Mouse (Mus musculus) lung, postnatal 0 days (tissue): ENCODE results near the gene Hspa12b. TPM values are rescaled to one million over a fixed set of nuclear protein-coding genes. Genes with fewer than 3 reads are reported as not detected.
A peak's percentile ranks its signal among the peaks of the same experiment; 100 is the strongest.

Experiments used
- ATAC-seq: fragments of 200-750 bp; cut with Nextera tagmentation; 2 replicates; pipeline ENCODE4 v1.8.0; 2017; ENCODE audit warnings: moderate library complexity
- DNase-seq: peaks from one replicate; pipeline ENCODE4 v3.0.0-alpha.2; 2016; ENCODE audit warnings: low spot score
- H3K27ac ChIP-seq: fragments of 300-500 bp; sonication (generic); 2 replicates; pipeline ENCODE4 v1.5.1; 2014; ENCODE audit warnings: antibody characterized with exemption, mild to moderate bottlenecking, low read length, mixed read lengths
- H3K27me3 ChIP-seq: fragments of 300-500 bp; sonication (generic); replicated peaks from 2 replicates; pipeline ENCODE4 v1.6.1; 2014; ENCODE audit warnings: low read length, mixed read lengths; ENCODE audit not compliant: insufficient read depth
- H3K36me3 ChIP-seq: fragments of 300-500 bp; sonication (generic); 2 replicates; pipeline ENCODE4 v1.6.1; 2014; ENCODE audit warnings: low read length, mixed read lengths; ENCODE audit not compliant: insufficient read depth
- H3K4me1 ChIP-seq: fragments of 300-500 bp; sonication (generic); 2 replicates; pipeline ENCODE4 v1.6.1; 2014; ENCODE audit warnings: antibody characterized with exemption, low read depth, low read length, mixed read lengths; ENCODE audit not compliant: insufficient read depth
- H3K4me2 ChIP-seq: fragments of 300-500 bp; sonication (generic); replicated peaks from 2 replicates; pipeline ENCODE4 v1.6.1; 2014; ENCODE audit warnings: low read depth, mild to moderate bottlenecking, low read length, moderate library complexity, mixed read lengths
- H3K4me3 ChIP-seq: fragments of 300-500 bp; sonication (generic); 2 replicates; pipeline ENCODE4 v1.5.1; 2014; ENCODE audit warnings: low read depth, low read length
- H3K9ac ChIP-seq: fragments of 300-500 bp; sonication (generic); replicated peaks from 2 replicates; pipeline ENCODE4 v1.6.1; 2014; ENCODE audit warnings: low read depth, mild to moderate bottlenecking
- H3K9me3 ChIP-seq: fragments of 300-500 bp; sonication (generic); 2 replicates; pipeline ENCODE4 v1.6.1; 2016; ENCODE audit warnings: low read length, mixed read lengths
- CTCF ChIP-seq: IDR thresholded peaks from 2 replicates; pipeline ENCODE4 v1.5.1; 2016; ENCODE audit warnings: antibody characterized with exemption, mild to moderate bottlenecking
- EP300 ChIP-seq: IDR thresholded peaks from 2 replicates; pipeline ENCODE4 v1.6.1; 2016; ENCODE audit warnings: antibody characterized with exemption, mild to moderate bottlenecking, control low read depth
- WGBS: fragments of 180-500 bp; shearing (Covaris S2); extraction: QIAGEN DNeasy Blood & Tissue Kit; methylation state at CpG from one replicate; pipeline ENCODE4 v1.1.7; 2014; 5-methylcytosine and 5-hydroxymethylcytosine counted together
- polyA plus RNA-seq: library from polyadenylated mRNA; unstranded; fragments of >200 nt; fragmentation: Nextera tagmentation; extraction: Ambion mirVana; gene quantifications from 2 replicates; pipeline ENCODE4 v1.2.1, GENCODE M21; 2015

Hspa12b gene
- polyA plus RNA-seq, 1 experiment from 2014 or later: 17.9 TPM

DNA sequence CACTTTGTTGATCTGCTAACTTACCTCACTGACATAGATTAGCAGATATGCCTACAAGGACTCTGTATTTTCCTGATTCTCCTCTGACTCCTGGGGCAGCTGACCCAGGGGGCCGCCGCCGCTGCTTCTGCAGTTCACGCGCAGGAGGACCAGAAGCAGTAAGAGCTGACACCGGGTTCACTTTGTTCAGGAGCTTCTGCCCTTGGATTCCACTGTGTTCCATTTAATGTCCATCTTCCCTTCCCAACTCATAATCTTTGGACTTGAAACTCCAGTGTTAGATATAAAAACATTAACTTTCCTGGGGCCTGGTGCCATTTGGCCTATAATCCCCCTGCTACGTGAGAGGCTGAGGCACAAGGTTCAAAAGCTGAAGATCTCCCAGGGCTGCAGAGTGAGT is 36.8 kb downstream of the Hspa12b start:
- no peak for TF ChIP-seq EP300
- no peak for TF ChIP-seq CTCF
- Histone ChIP-seq H3K4me2 (no peak overlapping the region), H3K9me3 (no peaks in the 10 kb centered on the region), H3K9ac (no peak overlapping the region), H3K4me1 (no peaks in the 10 kb centered on the region), H3K27me3 (no peaks in the 10 kb centered on the region), H3K4me3 (no peak overlapping the region), H3K27ac (no peak overlapping the region), H3K36me3 (no peaks in the 10 kb centered on the region)
- DNase-seq (no peak), ATAC-seq (no peak)
- WGBS: 68% methylated on average over 7 of the region's 7 CpGs

DNA sequence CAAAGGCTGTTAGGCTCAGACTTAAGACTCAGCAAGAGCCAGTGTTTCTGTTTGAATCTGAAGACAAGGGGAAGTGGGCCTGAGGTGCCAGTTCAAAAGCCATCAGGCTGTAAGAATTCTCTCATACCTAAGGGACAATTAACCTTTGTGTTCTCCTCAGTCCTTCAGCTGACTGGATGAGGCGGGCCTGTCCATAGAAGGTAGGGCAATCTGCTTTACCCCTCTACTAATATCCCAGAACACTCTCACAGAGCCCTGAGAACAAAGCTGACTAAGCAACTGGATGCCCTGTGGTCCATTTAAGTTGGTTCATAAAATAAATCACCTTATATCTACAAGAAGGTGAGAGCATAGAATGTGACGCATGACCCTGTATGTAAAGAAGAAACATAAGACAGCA is 39.1 kb downstream of the Hspa12b start:
- H3K27me3 ChIP-seq: no peaks in the 10 kb centered on the region
- no peak overlapping the region for H3K9ac ChIP-seq
- 0 out of 2 replicates have a peak, but pooled peaks cover 3% of the 10 kb centered on the region for H3K36me3 ChIP-seq
- no peak overlapping the region for H3K4me3 ChIP-seq
- WGBS: 83% methylated on average over 2 of the region's 2 CpGs
- TF ChIP-seq EP300 (no peak), CTCF (no peak)
- ATAC-seq (no peak), DNase-seq (no peak)
- no peak overlapping the region for H3K4me2 ChIP-seq
- no peaks in the 10 kb centered on the region for H3K9me3 ChIP-seq
- H3K4me1 ChIP-seq: no peaks in the 10 kb centered on the region
- H3K27ac ChIP-seq: no peak overlapping the region

DNA sequence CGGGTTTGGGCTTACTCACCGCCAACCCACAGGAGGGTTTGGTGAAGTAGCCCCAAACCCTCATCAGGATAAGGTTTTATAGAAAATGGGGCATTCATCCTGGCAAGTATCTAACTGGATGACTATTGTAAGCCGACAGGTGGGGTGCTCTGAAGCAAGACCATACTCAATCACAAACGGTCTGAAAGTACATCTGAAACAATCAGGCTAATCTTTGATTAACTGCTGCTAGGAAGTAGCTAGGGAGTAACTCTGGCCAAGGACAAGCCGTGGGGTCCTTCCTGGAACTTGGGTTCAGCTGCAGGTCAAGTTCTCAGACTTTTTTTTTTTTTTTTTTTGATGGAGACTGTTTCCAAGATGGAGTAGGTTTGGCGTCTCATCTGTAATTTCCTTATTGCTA is 40.9 kb downstream of the Hspa12b start:
- Histone ChIP-seq H3K27ac (no peak overlapping the region), H3K4me1 (no peaks in the 10 kb centered on the region), H3K4me2 (no peak overlapping the region), H3K27me3 (0 out of 2 replicates have a peak, but pooled peaks cover 5% of the 10 kb centered on the region), H3K4me3 (no peak overlapping the region), H3K36me3 (0 out of 2 replicates have a peak, but pooled peaks cover 3% of the 10 kb centered on the region), H3K9ac (no peak overlapping the region), H3K9me3 (no peaks in the 10 kb centered on the region)
- no peak for ATAC-seq
- 64% methylated on average over 6 of the region's 6 CpGs for WGBS
- no peak for DNase-seq
- TF ChIP-seq EP300: no peak
- TF ChIP-seq CTCF: no peak

DNA sequence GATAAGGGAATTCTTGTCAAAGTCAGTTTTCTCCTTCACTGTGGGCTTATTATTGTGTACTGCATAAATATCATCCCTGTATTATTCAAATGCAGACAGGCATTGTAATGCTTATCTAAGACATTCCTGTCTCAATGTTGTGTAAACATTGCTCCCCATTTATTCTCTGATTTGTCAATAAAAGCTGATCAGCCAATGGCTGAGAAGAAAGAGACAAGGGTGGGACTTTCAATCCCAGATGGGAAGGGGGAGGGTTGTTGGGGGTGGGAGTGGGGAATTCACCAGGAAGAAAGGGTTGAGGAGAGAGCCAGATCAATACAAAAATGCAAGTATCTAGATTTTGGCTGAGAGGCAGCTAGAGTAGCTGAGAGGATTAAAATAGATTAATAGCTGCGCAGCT is 41.8 kb downstream of the Hspa12b start:
- no peak for DNase-seq
- Histone ChIP-seq H3K27ac (no peak overlapping the region), H3K36me3 (0 out of 2 replicates have a peak, but pooled peaks cover 3% of the 10 kb centered on the region), H3K27me3 (0 out of 2 replicates have a peak, but pooled peaks cover 5% of the 10 kb centered on the region), H3K9me3 (no peaks in the 10 kb centered on the region), H3K4me3 (no peak overlapping the region), H3K9ac (no peak overlapping the region), H3K4me1 (no peaks in the 10 kb centered on the region), H3K4me2 (no peak overlapping the region)
- whole genome bisulfite sequencing: 55% methylated on average over 1 of the region's 1 CpGs
- no peak for ATAC-seq
- TF ChIP-seq EP300: no peak
- TF ChIP-seq CTCF: no peak

DNA sequence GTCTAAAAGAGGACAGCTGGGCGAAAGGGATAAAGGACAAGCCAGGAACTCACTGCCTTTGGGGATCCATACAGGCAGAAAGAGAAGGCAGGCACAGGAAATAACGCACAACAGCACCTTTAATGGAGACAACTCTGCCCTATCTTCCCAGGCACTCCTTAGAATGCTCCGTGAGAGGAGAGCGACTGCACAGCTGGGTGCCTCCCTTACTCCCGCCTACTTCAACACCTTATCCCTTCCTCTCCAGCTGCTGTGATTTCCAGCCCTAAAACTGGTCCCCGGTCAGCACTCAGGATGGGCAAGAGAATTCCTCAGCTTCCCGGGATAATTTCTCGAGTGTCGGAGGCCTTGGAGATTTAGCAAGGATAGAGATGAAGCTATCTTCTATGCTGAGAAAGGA is 43.9 kb downstream of the Hspa12b start:
- H3K36me3 ChIP-seq: 0 out of 2 replicates have a peak, but pooled peaks cover 3% of the 10 kb centered on the region
- H3K9me3 ChIP-seq: no peaks in the 10 kb centered on the region
- H3K4me1 ChIP-seq: peaks cover 5% of the 10 kb centered on the region; the same call in 1 of the 2 replicates
- no peak overlapping the region for H3K9ac ChIP-seq
- ATAC-seq: no peak
- 34% methylated on average over 9 of the region's 9 CpGs for WGBS
- H3K27ac ChIP-seq: no peak overlapping the region
- 0 out of 2 replicates have a peak, but pooled peaks cover 5% of the 10 kb centered on the region for H3K27me3 ChIP-seq
- H3K4me2 ChIP-seq: peak overlapping the region; percentile 34; the same call in 1 of the 2 replicates
- no peak for TF ChIP-seq CTCF
- no peak for TF ChIP-seq EP300
- no peak overlapping the region for H3K4me3 ChIP-seq
- no peak for DNase-seq

DNA sequence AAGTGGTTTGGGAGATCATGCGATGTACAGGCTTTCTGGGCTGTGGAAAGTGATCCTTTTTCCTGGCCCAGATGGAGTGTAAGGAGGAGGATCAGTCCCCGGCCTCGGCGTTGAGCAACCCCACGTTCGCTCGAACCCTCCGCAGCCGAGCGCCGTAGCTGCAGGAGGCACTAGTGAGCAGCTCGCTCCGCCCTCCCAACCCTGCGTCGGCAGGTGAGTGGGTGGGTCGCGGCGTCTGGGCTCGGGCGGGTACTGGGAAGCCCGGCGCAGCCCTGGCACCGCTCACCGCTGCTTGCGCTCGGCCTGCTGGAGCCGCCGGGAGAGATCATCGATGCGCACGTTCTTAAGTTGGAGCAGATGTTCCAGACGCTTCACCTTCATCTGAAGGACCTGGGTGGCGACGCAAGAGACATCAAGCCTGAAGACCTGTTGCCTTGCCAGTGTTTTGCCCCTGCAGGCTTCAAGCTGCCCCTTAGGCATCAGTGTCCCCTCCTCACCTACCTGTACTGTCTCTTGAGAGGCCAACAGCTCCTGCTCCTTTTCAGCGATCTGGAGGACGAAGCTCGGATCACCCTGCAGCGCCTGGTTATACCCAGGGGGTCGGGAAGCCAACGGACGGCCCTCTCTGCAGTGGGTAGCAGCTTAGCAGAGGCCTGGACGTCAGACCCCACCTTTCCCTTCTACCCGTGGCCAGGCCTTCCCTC is 44.5 kb downstream of the Hspa12b start:
- H3K9me3 ChIP-seq: no peaks in the 10 kb centered on the region
- H3K4me1 ChIP-seq: peaks cover 5% of the 10 kb centered on the region; the same call in 1 of the 2 replicates
- H3K4me3 ChIP-seq: no peak overlapping the region
- H3K27ac ChIP-seq: no peak overlapping the region
- peak overlapping the region; percentile 34 for H3K4me2 ChIP-seq
- TF ChIP-seq EP300 (no peak), CTCF (peak; percentile 38)
- H3K36me3 ChIP-seq: 0 out of 2 replicates have a peak, but pooled peaks cover 3% of the 10 kb centered on the region
- ATAC-seq (peak; percentile 36; the same call in 1 of the 2 replicates), DNase-seq (no peak)
- H3K9ac ChIP-seq: no peak overlapping the region
- H3K27me3 ChIP-seq: 0 out of 2 replicates have a peak, but pooled peaks cover 5% of the 10 kb centered on the region
- WGBS: 21% methylated on average over 42 of the region's 43 CpGs
